Mouse (Mus musculus) small intestine, adult 2 months (tissue): ENCODE results near the gene Iglon5. TPM values are rescaled to one million over a fixed set of nuclear protein-coding genes. Genes with fewer than 3 reads are reported as not detected.

Source experiments
- H3K27ac ChIP-seq: fragments of 200-500 bp; 2 replicates; pipeline ENCODE4 v1.5.1; 2012; ENCODE audit warnings: low read depth, low read length, control low read depth, inconsistent platforms; ENCODE audit not compliant: insufficient read depth
- H3K27me3 ChIP-seq: fragments of 200-500 bp; 2 replicates; pipeline ENCODE4 v1.6.1; 2012; ENCODE audit warnings: mild to moderate bottlenecking, moderate library complexity, low read length, inconsistent platforms; ENCODE audit not compliant: control insufficient read depth, insufficient read depth
- H3K36me3 ChIP-seq: fragments of 200-500 bp; 2 replicates; pipeline ENCODE4 v1.6.1; 2012; ENCODE audit warnings: mild to moderate bottlenecking, low read length, control low read depth, inconsistent platforms; ENCODE audit not compliant: control insufficient read depth, insufficient read depth
- H3K4me1 ChIP-seq: fragments of 200-500 bp; 2 replicates; pipeline ENCODE4 v1.6.1; 2012; ENCODE audit warnings: low read length, inconsistent platforms, mixed read lengths; ENCODE audit not compliant: control insufficient read depth, insufficient read depth, insufficient read length
- H3K4me3 ChIP-seq: fragments of 200-500 bp; 2 replicates; pipeline ENCODE4 v1.5.1; 2012; ENCODE audit warnings: low read depth, mild to moderate bottlenecking, control low read depth, inconsistent platforms, low read length, moderate library complexity
- CTCF ChIP-seq: fragments of 200-500 bp; IDR thresholded peaks from 2 replicates; pipeline ENCODE4 v1.5.1; 2012; ENCODE audit warnings: low read depth, mild to moderate bottlenecking, control low read depth, inconsistent platforms, low read length, moderate library complexity, mixed read lengths; ENCODE audit not compliant: insufficient replicate concordance, insufficient read length; ENCODE audit errors: extremely low read depth
- POLR2A ChIP-seq: fragments of 200-500 bp; IDR thresholded peaks from 2 replicates; pipeline ENCODE4 v1.6.1; 2012; ENCODE audit warnings: low read depth, mild to moderate bottlenecking, control low read depth, inconsistent platforms, low read length, moderate library complexity
- WGBS: fragments of 180-500 bp; shearing (Covaris S2); methylation state at CpG from one replicate; pipeline ENCODE4 v1.1.7; 2018; 5-methylcytosine and 5-hydroxymethylcytosine counted together
- polyA plus RNA-seq: library from polyadenylated mRNA; depleted of rRNA; stranded (reverse); fragments of >200 nt; gene quantifications from 2 replicates; pipeline ENCODE4 v1.2.3, GENCODE M21; 2012

Gene Iglon5
- polyA plus RNA-seq, 1 experiment, result 1.5 TPM

DNA sequence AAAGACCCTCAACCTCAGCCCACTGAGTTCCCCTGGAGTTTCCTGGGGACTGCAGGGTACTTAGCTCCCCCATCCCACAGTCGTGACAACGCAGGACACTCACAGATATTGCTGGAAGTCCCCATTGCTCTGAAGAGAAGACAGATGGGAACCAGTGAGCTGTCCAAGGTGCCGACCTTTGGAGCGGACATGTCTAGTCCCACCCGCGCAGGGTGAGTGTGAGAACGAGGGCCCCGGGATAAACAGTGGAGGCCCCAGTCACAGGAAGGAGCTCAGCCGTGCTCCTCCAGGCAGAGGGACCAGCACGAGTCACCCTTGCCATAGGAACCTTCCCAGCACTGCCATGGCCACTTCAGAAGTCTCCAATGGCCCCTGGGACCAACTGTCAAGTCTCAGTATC lies 6.6 kb downstream of the Iglon5 start:
- Histone ChIP-seq H3K4me3 (no peak overlapping the region), H3K4me1 (no peaks in the 10 kb centered on the region), H3K36me3 (no peaks in the 10 kb centered on the region), H3K27me3 (no peaks in the 10 kb centered on the region), H3K27ac (no peak overlapping the region)
- TF ChIP-seq CTCF (no peak), POLR2A (no peak)
- WGBS, result 4% methylated on average over 10 of the region's 10 CpGs

DNA sequence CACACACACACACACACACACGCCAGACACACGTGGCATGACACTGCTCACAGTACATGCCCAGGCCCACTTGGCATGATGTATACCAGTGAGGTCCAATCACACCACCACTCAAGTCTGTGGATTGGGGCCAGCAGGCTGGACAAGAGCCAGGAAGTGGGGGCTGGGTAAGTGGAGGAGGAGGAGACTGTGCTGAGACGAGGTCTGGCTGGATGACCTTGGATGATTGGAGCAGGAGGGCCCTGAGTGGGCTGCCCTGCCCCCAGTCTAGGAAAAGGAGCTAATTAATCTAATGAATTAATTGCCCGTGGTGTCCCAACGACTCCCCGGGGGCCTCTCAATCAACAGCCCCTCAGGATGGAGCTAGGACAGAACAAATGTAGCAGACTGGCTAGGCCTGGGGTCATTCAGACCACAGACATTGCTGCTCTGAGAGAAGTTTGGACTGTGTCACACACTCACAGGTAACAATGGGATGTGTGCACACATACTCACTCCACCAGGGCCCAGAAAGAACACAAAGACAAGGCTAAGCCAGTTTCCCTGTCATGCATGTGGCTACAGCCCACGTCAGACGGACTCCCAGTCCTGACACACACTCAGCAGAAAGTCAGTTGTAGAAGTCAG lies 7.7 kb downstream of the Iglon5 start:
- Histone ChIP-seq H3K36me3 (no peaks in the 10 kb centered on the region), H3K27ac (no peak overlapping the region), H3K4me3 (no peak overlapping the region), H3K4me1 (no peaks in the 10 kb centered on the region), H3K27me3 (0 out of 2 replicates have a peak, but pooled peaks cover under 1% of the 10 kb centered on the region)
- no peak for TF ChIP-seq POLR2A
- TF ChIP-seq CTCF, result no peak
- 63% methylated on average over 8 of the region's 8 CpGs for WGBS

DNA sequence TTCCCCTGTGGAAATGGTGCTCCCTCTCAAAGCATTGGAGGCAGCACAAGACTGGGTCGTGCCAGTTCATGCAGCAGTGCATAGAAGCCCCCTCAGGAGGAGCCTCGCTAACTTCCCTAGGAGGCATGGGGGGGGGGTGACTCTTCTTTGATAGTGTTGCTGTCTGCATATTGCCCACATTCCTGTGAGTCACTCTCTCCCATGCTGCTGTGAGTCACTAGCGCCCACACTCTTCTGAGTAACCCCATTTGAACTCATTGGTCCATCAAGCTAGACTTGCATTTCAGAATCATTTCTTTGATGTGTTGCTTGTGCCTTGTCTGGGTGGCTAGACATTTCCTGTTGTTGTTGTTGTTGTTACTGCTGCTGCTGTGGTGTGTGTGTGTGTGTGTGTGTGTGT lies 8.7 kb downstream of the Iglon5 start:
- Histone ChIP-seq H3K4me3 (no peak overlapping the region), H3K27me3 (peaks cover 10% of the 10 kb centered on the region; the same call in 1 of the 2 replicates), H3K27ac (no peak overlapping the region), H3K36me3 (no peaks in the 10 kb centered on the region), H3K4me1 (no peaks in the 10 kb centered on the region)
- TF ChIP-seq CTCF (no peak), POLR2A (no peak)
- 52% methylated on average over 3 of the region's 3 CpGs for WGBS

DNA sequence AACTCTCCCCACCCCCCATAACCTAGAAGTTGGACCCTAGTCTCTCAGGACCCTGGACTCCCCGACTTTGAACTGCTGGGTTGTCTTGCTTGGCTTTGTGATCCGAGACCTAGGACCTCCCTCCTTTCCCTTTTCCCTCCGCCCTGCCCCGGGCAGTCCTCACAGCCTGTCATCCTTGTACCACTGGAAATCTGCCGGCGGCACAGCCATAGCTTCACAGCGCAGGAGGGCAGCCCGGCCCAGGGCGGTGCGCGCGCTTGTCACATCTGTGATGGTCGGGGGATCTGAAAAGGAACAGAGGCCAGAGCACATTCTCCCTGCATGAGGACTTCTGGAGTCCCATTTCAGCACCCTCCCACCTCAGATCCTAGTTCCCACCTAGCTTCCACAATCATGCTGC lies 13.5 kb downstream of the Iglon5 start:
- Histone ChIP-seq H3K27ac (no peak overlapping the region), H3K27me3 (peaks cover 18% of the 10 kb centered on the region), H3K36me3 (no peaks in the 10 kb centered on the region), H3K4me1 (no peaks in the 10 kb centered on the region), H3K4me3 (no peak overlapping the region)
- TF ChIP-seq POLR2A, result no peak
- TF ChIP-seq CTCF, result no peak
- WGBS, result 13% methylated on average over 13 of the region's 13 CpGs

DNA sequence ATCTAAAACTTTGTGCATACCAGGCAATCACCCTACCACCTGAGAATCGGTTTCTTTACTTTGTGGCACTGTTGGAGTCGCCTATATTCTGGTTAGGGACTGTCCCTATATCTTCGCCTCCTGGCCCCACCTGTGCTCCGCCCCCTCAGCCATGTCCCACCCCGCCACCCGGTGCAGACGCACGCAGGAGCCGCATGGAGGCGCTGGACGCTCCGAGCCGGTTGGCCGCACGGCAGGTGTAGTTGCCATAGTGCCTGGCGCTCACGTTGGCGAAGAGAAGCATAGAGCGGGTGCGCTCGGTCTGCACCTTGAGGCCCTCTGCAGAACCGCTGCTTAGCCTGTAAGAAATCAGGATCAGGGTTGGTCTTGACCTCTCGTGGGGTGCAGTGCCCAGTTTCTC lies 14.2 kb downstream of the Iglon5 start:
- Histone ChIP-seq H3K36me3 (no peaks in the 10 kb centered on the region), H3K27ac (no peak overlapping the region), H3K4me1 (no peaks in the 10 kb centered on the region), H3K4me3 (no peak overlapping the region), H3K27me3 (peaks cover 18% of the 10 kb centered on the region)
- TF ChIP-seq POLR2A (no peak), CTCF (no peak)
- 9% methylated on average over 23 of the region's 23 CpGs for WGBS

DNA sequence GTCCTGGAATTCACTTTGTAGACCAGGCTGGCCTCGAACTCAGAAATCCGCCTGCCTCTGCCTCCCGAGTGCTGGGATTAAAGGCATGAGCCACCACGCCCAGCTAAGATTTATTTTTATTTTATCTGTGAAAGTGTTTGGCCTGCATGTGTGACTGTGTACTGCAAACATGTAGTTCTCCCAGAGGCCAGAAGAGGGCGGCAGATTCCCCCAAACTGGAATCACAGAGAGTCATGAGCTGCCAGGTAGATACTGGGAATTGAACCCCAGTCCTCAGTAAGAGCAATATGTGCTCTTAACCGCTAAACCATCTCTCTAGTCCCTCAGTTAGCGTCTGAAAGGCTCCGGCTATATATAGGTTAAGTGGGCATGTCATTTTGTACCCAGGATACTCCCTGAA lies 19.5 kb downstream of the Iglon5 start:
- no peaks in the 10 kb centered on the region for H3K27me3 ChIP-seq
- H3K27ac ChIP-seq, result no peak overlapping the region
- no peak overlapping the region for H3K4me3 ChIP-seq
- TF ChIP-seq POLR2A (no peak), CTCF (peak; percentile 75; the same call in 1 of the 2 replicates)
- 49% methylated on average over 8 of the region's 8 CpGs for WGBS
- no peaks in the 10 kb centered on the region for H3K4me1 ChIP-seq
- H3K36me3 ChIP-seq, result no peaks in the 10 kb centered on the region

DNA sequence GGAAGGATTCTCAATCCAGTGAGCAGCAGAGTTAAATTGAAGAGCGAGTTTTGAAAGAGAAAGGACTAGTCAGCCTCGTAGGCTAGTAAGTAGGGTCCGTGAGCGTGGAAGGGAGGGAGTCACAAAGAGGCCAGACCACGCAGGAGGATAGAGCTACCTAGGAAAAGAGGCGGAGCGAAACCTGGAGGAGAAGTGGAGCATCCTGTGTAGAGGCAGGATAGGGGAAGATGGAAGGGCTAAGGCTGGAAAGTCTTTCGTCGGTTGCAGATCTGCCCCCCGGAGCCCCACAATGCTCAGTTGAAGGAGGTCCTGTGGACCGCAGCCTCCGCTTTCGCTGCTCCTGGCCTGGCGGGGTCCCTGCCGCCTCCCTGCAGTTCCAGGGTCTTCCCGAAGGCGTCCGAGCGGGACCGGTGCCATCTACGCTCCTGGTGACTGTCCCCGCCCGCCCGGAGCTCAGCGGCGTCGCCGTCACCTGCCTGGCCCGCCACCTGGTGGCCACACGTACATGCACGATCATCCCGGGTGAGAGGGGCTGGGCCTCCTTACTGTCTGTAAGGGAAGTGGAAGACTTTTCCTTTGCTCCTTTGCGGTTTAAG lies 23.7 kb downstream of the Iglon5 start:
- peak overlapping the region; percentile 68 for H3K4me3 ChIP-seq
- peak overlapping the region; percentile 6; the same call in 1 of the 2 replicates for H3K27ac ChIP-seq
- TF ChIP-seq POLR2A (no peak), CTCF (peak; percentile 90)
- H3K4me1 ChIP-seq, result peaks cover 6% of the 10 kb centered on the region; the same call in 1 of the 2 replicates
- under 1% methylated on average over 33 of the region's 33 CpGs for WGBS
- no peaks in the 10 kb centered on the region for H3K36me3 ChIP-seq
- no peaks in the 10 kb centered on the region for H3K27me3 ChIP-seq
